Mouse (Mus musculus) hindbrain, embryonic 14.5 days (tissue): ENCODE data around the gene Elfn1. TPM values are rescaled to one million over a fixed set of nuclear protein-coding genes. Genes with fewer than 3 reads are reported as not detected.

Experiments
- ATAC-seq: fragments of 200-750 bp; cut with Nextera tagmentation; 2 replicates; pipeline ENCODE4 v1.8.0; 2017; ENCODE audit warnings: moderate number of reproducible peaks, mild to moderate bottlenecking, moderate TSS enrichment, moderate library complexity; ENCODE audit not compliant: low FRiP score
- DNase-seq: peaks from one replicate; pipeline ENCODE4 v3.0.0-alpha.2; 2015; ENCODE audit warnings: low spot score
- H3K27ac ChIP-seq: fragments of 300-500 bp; sonication (generic); 2 replicates; pipeline ENCODE4 v1.5.1; 2014; ENCODE audit warnings: mild to moderate bottlenecking, moderate library complexity
- H3K27me3 ChIP-seq: fragments of 300-500 bp; sonication (generic); 2 replicates; pipeline ENCODE4 v1.6.1; 2014; ENCODE audit warnings: mild to moderate bottlenecking, low read length, mixed read lengths; ENCODE audit not compliant: control insufficient read depth, insufficient read depth
- H3K36me3 ChIP-seq: fragments of 300-500 bp; sonication (generic); replicated peaks from 2 replicates; pipeline ENCODE4 v1.6.1; 2014; ENCODE audit not compliant: control insufficient read depth, insufficient read depth
- H3K4me1 ChIP-seq: fragments of 300-500 bp; sonication (generic); replicated peaks from 2 replicates; pipeline ENCODE4 v1.6.1; 2014; ENCODE audit warnings: antibody characterized with exemption, low read length, mixed read lengths; ENCODE audit not compliant: control insufficient read depth, insufficient read depth
- H3K4me2 ChIP-seq: fragments of 300-500 bp; sonication (generic); replicated peaks from 2 replicates; pipeline ENCODE4 v1.6.1; 2014; ENCODE audit warnings: mild to moderate bottlenecking, moderate library complexity
- H3K4me3 ChIP-seq: fragments of 300-500 bp; sonication (generic); replicated peaks from 2 replicates; pipeline ENCODE4 v1.5.1; 2014; ENCODE audit warnings: mild to moderate bottlenecking, low read length
- H3K9ac ChIP-seq: fragments of 300-500 bp; sonication (generic); 2 replicates; pipeline ENCODE4 v1.6.1; 2014
- H3K9me3 ChIP-seq: fragments of 300-500 bp; sonication (generic); 2 replicates; pipeline ENCODE4 v1.6.1; 2016; ENCODE audit warnings: low read length; ENCODE audit not compliant: control insufficient read depth
- WGBS: fragments of 180-500 bp; shearing (Covaris S2); extraction: QIAGEN DNeasy Blood & Tissue Kit; methylation state at CpG from one replicate; pipeline ENCODE4 v1.1.7; 2014; 5-methylcytosine and 5-hydroxymethylcytosine counted together
- polyA plus RNA-seq: library from polyadenylated mRNA; unstranded; fragments of >200 nt; fragmentation: Nextera tagmentation; extraction: Ambion mirVana; gene quantifications from 2 replicates; pipeline ENCODE4 v1.2.1, GENCODE M21; 2014

The Elfn1 gene
- polyA plus RNA-seq, 1 experiment from 2014 or later: 3.5 TPM

DNA sequence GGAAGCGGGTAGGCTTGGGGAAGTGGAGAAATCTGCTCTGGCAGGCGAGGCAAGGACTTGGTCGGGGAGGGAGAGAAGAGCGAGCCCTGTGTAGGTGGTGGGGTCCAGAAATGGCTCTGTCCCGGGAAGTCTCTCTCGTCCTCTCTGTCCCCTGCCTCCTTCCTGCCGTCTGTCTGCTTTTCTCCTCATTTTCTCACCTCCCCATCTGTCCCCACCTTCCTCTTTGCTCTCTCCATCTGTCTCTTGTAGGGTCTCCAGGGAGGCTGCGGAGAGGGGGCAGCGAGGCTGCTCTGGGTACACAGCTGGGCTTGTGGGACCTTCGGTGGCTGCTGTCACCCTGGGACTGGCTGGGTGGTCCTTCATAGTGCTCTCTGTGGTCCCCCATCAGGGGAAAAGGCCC is 18.4 kb upstream of the Elfn1 start:
- H3K9me3 ChIP-seq: no peaks in the 10 kb centered on the region
- no peaks in the 10 kb centered on the region for H3K36me3 ChIP-seq
- 31% methylated on average over 10 of the region's 10 CpGs for WGBS
- DNase-seq (no peak), ATAC-seq (no peak)
- H3K27me3 ChIP-seq: no peaks in the 10 kb centered on the region
- H3K4me2 ChIP-seq: no peak overlapping the region
- peaks cover 27% of the 10 kb centered on the region for H3K4me1 ChIP-seq
- no peak overlapping the region for H3K27ac ChIP-seq
- H3K9ac ChIP-seq: no peak overlapping the region
- H3K4me3 ChIP-seq: no peak overlapping the region

DNA sequence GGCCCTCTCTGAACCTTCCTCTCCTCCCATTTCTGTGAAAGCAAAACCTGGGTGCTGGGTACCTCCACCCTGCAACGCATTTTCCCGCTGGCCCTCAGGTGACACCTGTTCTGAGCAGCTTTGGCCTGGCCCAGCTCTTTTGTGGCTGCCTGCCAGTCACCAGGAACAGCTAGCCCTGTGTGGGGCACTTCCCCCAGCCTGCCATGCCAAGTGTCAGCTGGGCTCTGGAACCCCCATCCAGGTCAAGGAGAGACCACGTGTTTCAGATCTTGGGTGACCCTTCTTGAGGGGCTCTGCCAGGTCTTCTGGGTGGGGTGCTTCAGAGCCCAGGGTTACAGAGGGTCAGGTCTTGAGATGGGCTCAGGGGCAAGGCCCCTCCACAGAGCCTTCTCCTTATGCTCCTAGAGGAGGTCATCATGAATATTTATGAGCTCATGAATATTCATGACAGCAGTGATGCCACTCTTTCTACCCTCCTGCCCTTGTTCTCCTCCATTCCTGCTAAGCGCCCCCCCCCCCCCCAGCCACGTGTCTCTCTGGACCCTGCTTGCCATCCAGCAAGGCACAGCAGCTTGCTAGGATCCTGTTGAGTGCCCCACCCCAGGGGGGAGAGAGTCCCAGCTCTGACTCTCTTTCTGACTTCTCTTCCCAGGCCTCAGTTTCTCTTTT is 15.3 kb upstream of the Elfn1 start:
- H3K27ac ChIP-seq: no peak overlapping the region
- peak; percentile 57 for DNase-seq
- WGBS: 13% methylated on average over 5 of the region's 5 CpGs
- peaks cover 27% of the 10 kb centered on the region for H3K4me1 ChIP-seq
- H3K4me3 ChIP-seq: no peak overlapping the region
- H3K9me3 ChIP-seq: no peaks in the 10 kb centered on the region
- no peak overlapping the region for H3K9ac ChIP-seq
- peak; percentile 73 for ATAC-seq
- H3K36me3 ChIP-seq: no peaks in the 10 kb centered on the region
- H3K4me2 ChIP-seq: no peak overlapping the region
- H3K27me3 ChIP-seq: no peaks in the 10 kb centered on the region

DNA sequence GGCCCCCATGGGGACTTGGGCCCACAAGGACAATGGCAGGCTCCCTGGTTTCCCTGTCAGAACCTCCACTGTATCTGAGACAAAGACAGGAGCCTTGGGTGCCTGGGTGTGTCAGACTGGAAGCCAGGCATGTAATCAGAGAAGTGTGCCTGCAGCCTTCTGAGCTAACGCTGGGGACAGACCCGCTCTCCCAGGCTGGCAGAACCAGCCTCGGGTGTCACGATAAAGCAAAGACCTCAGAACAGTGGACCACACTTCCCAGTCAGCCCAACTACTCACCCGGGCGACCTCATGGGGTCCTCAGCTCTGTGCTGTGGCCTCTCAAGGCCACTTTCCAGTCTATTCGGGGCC is 14.8 kb upstream of the Elfn1 start:
- H3K4me2 ChIP-seq: no peak overlapping the region
- WGBS: 27% methylated on average over 7 of the region's 7 CpGs
- ATAC-seq (no peak), DNase-seq (no peak)
- H3K27ac ChIP-seq: no peak overlapping the region
- peaks cover 23% of the 10 kb centered on the region for H3K4me1 ChIP-seq
- H3K9me3 ChIP-seq: no peaks in the 10 kb centered on the region
- no peaks in the 10 kb centered on the region for H3K36me3 ChIP-seq
- H3K4me3 ChIP-seq: no peak overlapping the region
- no peaks in the 10 kb centered on the region for H3K27me3 ChIP-seq
- no peak overlapping the region for H3K9ac ChIP-seq

DNA sequence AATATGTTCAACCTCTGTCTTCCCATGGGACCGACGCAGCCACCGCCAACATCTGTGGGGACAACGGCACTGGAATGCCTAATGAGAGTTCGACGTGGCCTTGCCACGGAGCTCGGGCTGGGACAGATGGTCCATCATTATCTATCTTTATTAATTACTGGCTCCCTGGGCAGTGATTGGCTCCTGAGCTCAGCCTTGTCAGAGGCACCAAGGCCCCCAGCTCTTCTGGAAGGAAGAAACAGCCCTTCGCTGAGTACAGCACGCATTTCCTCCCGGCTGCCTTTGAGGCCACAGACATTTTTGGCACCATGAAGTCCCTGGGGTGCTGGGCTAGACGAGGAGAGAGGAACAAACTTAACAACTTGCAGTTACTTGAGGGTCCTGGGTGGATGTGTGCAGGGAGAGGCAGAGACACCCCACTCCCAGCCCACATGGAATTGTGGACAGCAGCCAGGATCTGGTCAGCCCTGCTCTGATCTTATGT is 13.7 kb upstream of the Elfn1 start:
- H3K9me3 ChIP-seq: no peaks in the 10 kb centered on the region
- no peaks in the 10 kb centered on the region for H3K27me3 ChIP-seq
- H3K36me3 ChIP-seq: no peaks in the 10 kb centered on the region
- H3K27ac ChIP-seq: peak overlapping the region; percentile 34; the same call in 1 of the 2 replicates
- peaks cover 17% of the 10 kb centered on the region; the same call in 1 of the 2 replicates for H3K4me1 ChIP-seq
- no peak overlapping the region for H3K4me3 ChIP-seq
- 23% methylated on average over 12 of the region's 12 CpGs for WGBS
- DNase-seq (no peak), ATAC-seq (peak; percentile 63; the same call in 1 of the 2 replicates)
- no peak overlapping the region; the same call in 1 of the 2 replicates for H3K4me2 ChIP-seq
- no peak overlapping the region for H3K9ac ChIP-seq

DNA sequence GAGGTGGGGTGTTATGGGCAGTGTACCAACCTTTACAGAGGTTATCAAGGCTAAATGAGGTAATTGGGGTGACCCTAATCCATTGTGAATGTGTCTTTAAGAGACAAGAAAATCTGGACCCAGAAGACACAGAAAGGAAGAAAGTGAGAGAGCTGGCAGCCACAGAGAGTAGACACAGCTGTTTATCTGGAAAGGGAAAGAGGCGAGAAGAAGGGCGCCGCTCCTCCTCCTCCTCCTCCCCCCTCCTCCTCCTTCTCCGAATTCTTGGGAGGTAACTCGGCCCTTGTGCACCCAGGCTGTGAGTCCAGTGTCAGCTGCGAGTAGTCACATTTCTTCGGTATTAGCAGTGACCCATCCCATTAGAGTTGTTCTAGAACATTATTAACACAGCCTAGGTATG is 8.7 kb upstream of the Elfn1 start:
- ATAC-seq: no peak
- Histone ChIP-seq H3K36me3 (no peaks in the 10 kb centered on the region), H3K27ac (no peak overlapping the region)

DNA sequence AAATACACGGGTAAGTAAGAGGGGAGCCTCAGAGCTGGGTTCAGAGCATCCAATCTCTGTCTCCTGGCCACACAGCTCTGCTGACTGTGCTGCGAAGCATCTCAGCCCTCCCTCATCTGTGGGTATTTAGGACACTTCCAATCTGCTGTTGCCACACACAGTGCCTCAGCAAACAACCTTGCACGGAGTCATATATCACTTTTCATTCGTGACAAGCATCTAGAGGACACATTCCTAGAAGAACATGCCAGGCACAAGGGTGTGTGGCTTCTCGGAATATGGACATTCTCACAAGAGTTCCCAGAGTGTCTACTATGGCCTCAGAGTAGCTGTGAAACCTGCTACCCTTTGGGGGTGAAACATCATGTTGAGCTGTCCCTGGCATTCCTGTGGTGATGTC is 2.6 kb upstream of the Elfn1 start:
- Histone ChIP-seq H3K36me3 (no peaks in the 10 kb centered on the region), H3K27ac (no peak overlapping the region), H3K4me1 (peaks cover 26% of the 10 kb centered on the region), H3K9me3 (no peaks in the 10 kb centered on the region), H3K27me3 (peaks cover 33% of the 10 kb centered on the region), H3K4me3 (no peak overlapping the region), H3K4me2 (no peak overlapping the region), H3K9ac (no peak overlapping the region)
- DNase-seq (no peak), ATAC-seq (no peak)
- WGBS: 82% methylated on average over 5 of the region's 5 CpGs

More for the DNA sequence above, 8.7 kb upstream of the Elfn1 start:
- Histone ChIP-seq H3K4me1 (0 out of 2 replicates have a peak, but pooled peaks cover 3% of the 10 kb centered on the region), H3K9me3 (no peaks in the 10 kb centered on the region), H3K4me2 (no peak overlapping the region), H3K9ac (no peak overlapping the region), H3K4me3 (no peak overlapping the region), H3K27me3 (no peaks in the 10 kb centered on the region)
- 54% methylated on average over 7 of the region's 7 CpGs for WGBS
- no peak for DNase-seq

DNA sequence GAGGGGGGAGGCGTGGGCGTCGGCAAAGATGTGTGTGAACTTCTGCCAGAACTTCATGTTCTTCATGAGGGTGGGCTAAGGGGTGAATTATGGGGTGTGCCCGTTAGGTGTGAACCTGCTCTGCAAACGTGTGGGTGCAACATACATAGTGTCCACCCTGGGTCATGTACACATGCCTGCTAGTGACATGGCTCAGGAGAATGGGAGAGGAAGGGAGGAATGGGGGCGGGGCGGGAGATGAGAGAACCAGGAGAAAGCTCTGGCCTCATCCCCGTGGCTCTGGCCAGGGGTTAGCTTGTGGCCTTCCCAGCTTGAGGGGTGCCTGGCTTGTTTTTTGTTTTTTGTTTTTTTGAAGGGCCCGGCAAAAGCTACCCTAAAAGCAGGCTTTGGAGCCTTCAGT is 1.2 kb upstream of the Elfn1 start:
- ATAC-seq (no peak), DNase-seq (no peak)
- Histone ChIP-seq H3K4me3 (peak overlapping the region; percentile 77; the same call in 1 of the 2 replicates), H3K36me3 (no peaks in the 10 kb centered on the region), H3K9ac (peak overlapping the region; percentile 25; the same call in 1 of the 2 replicates), H3K9me3 (no peaks in the 10 kb centered on the region), H3K27ac (no peak overlapping the region), H3K4me2 (peak overlapping the region; percentile 96), H3K27me3 (peaks cover 45% of the 10 kb centered on the region), H3K4me1 (peaks cover 30% of the 10 kb centered on the region)
- 45% methylated on average over 9 of the region's 9 CpGs for WGBS

DNA sequence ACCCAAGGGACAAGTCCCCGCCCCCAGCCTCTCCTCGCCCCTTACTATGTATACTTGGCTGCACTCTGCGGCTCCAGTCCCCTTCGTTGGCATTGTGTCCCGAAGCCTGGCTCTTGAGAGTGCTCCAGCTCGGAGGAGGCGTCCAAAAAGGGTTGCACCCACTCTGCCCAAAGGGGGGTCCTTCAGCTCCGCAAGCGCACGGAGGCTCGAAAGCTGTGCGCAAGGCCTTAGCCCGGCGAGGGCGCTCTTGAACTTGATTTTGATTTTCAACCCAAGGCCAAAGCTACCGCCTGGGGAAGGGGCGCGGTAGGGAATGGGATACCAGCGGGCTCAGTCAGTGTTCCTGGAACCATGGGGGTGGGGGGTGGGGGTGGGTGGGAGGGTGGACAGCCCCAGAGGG is 502 bp upstream of the Elfn1 start:
- WGBS: 1% methylated on average over 19 of the region's 19 CpGs
- Histone ChIP-seq H3K4me3 (peak overlapping the region; percentile 77), H3K36me3 (no peaks in the 10 kb centered on the region), H3K9me3 (no peaks in the 10 kb centered on the region), H3K27me3 (peaks cover 45% of the 10 kb centered on the region), H3K4me2 (peak overlapping the region; percentile 96), H3K27ac (no peak overlapping the region), H3K9ac (peak overlapping the region; percentile 78), H3K4me1 (peaks cover 36% of the 10 kb centered on the region)
- peak; percentile 86 for DNase-seq
- ATAC-seq: peak; percentile 3; the same call in 1 of the 2 replicates

DNA sequence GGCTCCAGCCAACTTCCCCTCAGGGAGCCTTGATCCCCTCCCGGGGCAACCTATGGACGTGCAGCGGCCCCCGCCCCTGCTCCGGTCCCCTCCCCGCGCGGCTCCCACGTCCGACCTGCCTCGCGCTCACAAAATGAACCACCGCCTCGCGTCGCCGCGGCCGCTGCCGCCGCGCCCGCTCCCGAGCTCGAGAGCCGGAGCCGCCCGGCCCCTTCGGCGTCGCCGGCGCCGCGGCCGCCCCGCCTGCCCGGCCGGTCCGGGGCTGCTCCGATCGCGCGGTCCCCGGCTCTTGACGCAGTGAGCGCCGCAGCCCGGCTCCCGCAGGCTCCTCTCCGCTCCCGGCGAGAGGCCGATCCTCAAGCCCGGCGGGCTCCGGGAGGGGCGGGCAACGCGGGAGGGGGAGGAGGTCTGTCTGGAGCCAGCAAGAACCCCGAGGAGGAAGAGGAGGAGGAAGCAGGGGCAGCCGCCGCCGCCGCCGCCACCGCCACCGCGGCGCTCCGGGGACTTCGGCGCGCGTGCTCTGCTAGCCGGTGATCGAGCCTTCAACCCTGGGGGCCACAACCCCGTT is 584 bp downstream of the Elfn1 start:
- DNase-seq: peak; percentile 36
- 1% methylated on average over 39 of the region's 78 CpGs for WGBS
- H3K27me3 ChIP-seq: peaks cover 48% of the 10 kb centered on the region

More for the DNA sequence above, 584 bp downstream of the Elfn1 start:
- Histone ChIP-seq H3K36me3 (no peaks in the 10 kb centered on the region), H3K9ac (peak overlapping the region; percentile 78), H3K4me2 (peak overlapping the region; percentile 96), H3K27ac (peak overlapping the region; percentile 38; the same call in 1 of the 2 replicates), H3K9me3 (no peaks in the 10 kb centered on the region), H3K4me1 (peaks cover 41% of the 10 kb centered on the region), H3K4me3 (peak overlapping the region; percentile 77)
- ATAC-seq: no peak
